Mouse (Mus musculus) thymus, postnatal 14 days (tissue): Measurements from ENCODE around the gene Vps37d.

ENCODE experiments used
- DNase-seq: peaks from one replicate; pipeline ENCODE4 v3.0.0; 2021

The Vps37d gene

GRCm38 (mm10) chr5:135077564-135078481 is at the start of gene Vps37d:
Vps37d (minus strand) TSS chr5:135078266.
- DNase-seq: peak; percentile 92

GRCm38 (mm10) chr5:135127669-135128068 is 49.6 kb upstream of the Vps37d start:
- no peak for DNase-seq

DNA sequence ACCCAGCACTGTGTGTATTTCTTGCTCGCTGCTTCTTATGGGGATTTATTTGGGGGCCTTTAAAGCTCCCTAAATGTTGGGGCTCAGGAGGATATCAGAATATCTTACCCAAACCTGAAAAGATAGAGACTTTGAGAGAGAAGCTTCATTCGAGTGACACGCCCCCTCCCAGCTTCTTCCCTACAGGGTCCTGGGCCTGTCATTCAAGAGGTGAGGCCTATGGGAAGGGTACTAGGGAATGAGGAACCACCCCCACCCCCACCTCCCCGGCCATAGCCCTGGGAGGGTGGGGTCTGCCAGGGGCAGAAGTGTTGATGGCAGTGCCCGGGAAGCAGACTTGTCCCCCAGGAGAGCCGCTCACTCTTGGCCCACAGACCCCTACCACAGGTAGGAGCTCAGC is 48.1 kb upstream of the Vps37d start:
- no peak for DNase-seq

GRCm38 (mm10) chr5:135120753-135121152 is 42.7 kb upstream of the Vps37d start:
- no peak for DNase-seq

DNA sequence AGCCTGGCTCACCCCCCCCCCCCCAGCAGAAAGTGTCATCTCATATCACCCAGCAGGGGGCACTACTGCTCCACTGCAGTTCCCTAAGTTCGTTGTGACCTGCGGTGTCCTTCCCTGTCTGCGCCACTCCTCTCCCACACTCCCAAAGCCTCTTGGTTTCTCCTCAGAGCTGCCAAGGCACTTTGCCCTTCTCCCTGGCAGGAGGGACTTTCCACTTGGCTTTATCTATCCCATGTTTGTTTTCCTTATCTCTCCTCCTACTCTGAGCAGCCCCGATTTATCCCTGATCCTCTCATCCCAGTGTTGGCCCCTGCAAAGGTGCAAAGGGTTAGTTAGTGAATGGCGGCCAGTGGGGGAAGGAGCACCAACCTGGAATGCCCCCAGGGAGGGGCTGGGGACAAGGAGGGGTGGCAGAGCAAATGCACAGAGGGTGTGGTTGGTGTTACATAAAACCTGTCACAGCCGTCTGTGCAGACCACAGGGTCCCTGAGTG is 40.6 kb upstream of the Vps37d start:
- peak; percentile 59 for DNase-seq

DNA sequence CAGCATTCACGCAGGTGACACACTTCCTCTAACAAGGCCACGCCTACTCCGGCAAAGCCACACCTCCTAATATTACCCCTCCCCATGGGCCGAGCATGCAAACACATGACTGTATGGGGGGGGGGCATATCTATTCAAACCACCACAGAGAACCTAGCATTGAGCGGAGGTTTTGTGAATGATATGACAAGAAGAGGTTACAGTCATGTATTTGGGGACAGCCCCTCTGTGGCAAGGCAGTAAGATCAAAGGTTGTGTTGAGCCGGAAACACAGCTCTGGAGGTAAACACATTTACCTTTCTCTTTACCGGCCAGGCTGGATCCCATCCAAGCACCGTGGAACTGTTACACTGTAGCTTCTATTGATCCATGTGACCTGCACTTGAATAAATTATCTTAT is 37.2 kb upstream of the Vps37d start:
- no peak for DNase-seq

DNA sequence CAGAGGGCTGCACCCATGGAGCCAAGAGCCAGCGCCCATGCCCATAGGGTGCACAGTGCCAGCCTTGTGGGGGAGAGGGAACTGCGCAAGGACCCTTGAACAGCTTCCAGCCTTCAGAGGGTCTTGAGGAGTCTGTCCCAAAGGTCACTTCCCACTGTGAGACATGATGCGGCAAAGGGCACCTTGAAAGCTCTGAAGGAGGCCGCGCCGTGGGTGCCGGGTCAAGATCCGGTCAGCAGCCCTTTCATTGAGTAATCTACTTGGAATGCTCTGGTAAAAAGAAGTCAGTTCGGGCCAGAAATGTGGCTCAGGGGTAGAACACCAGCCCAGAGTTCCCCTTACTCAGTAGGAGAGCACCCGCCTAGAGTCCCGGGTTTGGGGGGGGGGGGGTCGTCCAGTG is 35.7 kb upstream of the Vps37d start:
- no peak for DNase-seq

DNA sequence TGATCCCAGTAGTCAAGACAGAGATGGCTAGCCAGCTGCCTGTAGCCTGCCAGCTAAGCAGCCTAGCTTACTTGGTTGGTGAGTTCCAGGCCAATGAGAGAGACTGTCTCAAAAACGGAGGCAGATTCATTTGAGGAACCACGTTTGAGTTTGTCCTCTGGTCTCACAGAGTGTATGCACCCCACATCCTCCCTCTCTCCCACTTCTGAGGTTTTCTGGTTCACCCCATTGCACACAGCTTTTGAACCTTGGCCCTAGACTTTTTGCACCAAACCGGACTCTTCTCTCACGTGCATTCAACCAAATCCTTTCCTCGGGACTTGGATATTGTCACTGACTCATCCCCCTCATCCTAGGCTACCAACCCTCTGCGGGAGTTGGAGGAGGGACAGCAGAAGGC is 31.9 kb upstream of the Vps37d start:
- no peak for DNase-seq

- no peak for DNase-seq
These were observed 31.4 kb upstream of the Vps37d start for GRCm38 (mm10) chr5:135109426-135109825.

DNA sequence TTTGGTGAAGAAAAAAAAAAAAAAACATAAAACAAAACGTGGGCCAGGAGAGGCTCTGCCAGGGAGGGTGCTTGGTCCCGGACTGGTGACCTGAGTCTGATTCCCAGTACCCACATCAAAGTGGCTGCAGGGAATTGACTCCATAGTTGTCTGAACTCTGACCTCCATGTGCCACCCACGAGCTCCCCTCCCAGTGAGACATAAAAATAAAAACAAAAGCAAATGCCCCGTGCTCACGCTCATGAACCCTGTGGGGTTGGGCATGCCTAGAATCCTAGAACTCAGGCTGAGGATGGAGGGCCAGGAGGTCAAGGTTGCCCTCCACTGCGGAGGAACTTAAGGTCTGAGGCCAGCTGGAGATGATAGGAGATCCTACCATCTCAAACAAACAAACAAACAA is 31.0 kb upstream of the Vps37d start:
- no peak for DNase-seq

DNA sequence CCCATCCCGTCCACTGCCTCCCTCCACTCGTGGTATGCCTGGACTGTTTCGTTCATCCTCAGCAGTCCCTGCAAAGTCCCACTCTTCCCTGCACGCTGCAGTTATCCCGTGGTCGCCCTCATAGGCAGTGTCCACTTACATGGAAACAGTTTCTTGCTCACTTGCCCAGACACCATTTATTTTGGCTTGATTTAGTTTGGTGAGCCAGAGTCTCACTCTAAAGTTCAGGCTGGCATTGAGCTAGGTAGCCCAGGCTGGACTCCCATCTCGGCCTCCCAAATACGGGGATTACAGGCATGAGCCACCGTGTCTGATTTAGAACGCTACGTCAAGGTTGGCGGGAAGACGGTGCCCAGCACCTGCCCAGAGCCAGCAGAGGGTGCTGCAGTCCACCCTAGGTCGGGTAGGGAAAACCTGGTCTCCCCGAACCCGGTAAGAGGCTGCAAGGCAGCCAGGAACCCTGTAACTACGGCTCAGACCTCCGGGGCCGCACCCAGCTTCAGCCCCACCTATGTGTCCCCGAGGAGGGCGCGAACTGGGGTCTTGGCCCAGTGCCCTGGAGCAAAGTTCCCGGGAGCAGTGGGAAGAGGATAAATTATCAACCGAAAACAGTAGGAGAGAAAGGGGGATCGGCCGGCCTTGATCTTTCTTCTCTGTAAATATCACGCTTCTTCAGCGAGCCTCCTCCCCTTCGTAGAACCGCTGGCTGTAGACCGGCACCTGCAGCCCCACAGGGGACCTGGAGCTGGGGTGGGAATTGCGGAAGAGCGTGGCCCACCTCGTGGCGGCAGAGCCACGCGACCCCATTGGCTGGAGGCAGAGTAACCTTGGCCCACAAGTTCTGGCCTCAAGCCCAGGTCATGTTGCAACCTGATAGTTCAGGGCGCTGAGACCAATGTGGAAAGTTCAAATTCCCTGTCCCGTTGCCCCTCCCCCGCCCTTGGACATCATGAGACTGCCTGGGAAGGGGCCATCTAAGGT is 29.7 kb upstream of the Vps37d start:
- DNase-seq: peak; percentile 57

GRCm38 (mm10) chr5:135106758-135107256 is 28.7 kb upstream of the Vps37d start:
- DNase-seq: peak; percentile 75

- peak; percentile 32 for DNase-seq
These were observed 26.1 kb upstream of the Vps37d start for GRCm38 (mm10) chr5:135103999-135104660.

GRCm38 (mm10) chr5:135100981-135101380 is 22.9 kb upstream of the Vps37d start:
- no peak for DNase-seq

GRCm38 (mm10) chr5:135089653-135090052 is 11.6 kb upstream of the Vps37d start, which contains the start of gene Mlxipl:
Mlxipl (plus strand) TSS chr5:135089890.
- DNase-seq: no peak

GRCm38 (mm10) chr5:135086871-135087270 is 8.8 kb upstream of the Vps37d start:
- DNase-seq: no peak

DNA sequence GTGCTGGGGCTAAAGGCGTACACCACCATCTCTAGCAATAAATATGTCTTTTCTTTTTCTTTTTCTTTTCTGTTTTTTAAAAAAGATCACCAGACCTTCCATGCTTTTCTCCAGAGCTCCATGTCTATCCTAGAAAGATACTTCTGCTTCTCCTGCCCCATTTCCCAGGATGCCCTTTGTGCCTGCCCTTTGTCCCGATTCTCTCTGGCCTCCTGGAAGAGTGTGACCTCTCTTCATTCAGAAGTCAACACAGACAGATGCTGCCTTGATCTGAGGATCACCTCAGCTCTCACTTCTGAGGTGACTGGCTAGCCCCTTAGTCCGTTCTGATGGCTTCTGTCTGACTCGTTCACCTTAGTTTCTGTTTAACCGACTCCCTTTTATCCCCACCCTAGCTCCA is 2.5 kb upstream of the Vps37d start:
- no peak for DNase-seq

- no peak for DNase-seq
These were observed 1.5 kb upstream of the Vps37d start for GRCm38 (mm10) chr5:135079578-135079977.

DNA sequence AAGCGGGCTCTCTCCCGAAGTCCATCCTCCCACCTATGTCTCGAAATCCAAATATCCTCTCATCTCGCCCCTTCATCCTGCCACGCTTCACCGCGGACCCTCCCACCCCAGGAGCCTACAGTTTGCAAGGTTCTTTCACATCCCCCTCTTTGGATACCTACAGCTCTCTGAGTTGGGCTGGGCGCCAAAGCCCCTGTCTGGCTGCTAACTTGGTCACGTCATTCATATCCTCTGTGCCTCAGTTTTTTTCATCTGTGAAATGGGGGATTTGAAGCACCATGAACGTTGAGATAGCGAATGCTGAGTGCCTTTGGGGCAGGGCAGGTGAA is 380 bp upstream of the Vps37d start:
- DNase-seq: no peak

DNA sequence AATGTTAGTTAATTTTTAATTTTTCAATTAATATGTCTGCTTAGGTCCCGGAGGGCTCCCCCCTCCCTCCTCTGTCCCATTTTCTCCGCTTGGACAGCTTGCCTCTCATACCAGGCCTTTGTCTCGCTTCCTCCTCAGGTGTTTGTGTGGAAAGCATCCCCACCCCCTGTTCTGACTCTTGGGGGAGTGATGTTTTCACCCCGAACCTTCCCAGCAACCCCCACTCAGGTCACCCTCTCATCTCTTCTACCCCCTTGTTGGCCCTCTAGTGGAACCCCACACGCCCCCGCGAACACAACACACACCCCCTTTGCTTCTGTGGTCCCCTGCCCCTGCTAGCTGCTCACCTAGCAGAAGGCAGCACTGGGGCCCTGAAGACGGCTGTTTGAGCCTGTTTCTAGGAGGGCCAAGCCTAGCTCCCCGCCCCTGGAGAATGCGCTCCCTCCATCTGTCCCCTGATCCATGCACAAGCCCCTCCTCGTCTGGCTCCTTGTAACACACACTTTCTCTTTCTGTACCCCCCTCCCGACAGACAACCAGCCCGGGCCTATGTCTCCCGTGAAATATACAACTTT is 1.0 kb downstream of the Vps37d start:
- no peak for DNase-seq

GRCm38 (mm10) chr5:135076368-135076767 is 1.7 kb downstream of the Vps37d start:
- DNase-seq: no peak

DNA sequence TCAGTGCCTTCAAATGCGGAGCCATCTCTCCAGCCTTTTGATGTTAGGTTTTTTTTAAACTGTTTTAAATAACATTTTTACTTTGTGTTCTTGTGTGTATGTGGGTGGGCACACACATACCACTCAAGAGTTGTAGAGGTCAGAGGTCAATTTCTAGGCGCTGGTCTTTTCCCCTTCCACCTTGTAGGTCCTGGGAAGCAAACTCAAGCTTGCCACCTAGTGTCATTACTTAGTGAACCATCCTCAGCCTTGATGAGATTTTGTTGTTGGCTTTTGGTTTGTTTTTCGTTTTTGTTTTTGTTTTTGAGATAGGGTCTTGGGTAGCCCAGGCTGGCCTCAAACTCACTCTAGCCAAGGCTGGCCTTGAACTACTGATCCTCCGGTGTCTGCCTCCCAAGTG is 2.4 kb downstream of the Vps37d start:
- no peak for DNase-seq
